8 mouse cellular contexts compared by ENCODE assay signal in genomic region chr4:130006533-130006932, GRCm38 (mm10). TPM values are rescaled to one million over a fixed set of nuclear protein-coding genes. Genes with fewer than 3 reads are reported as not detected.
DNase-seq lines count a peak whose midpoint lies in the region; ATAC-seq lines count a peak whose summit lies in the region.

No protein-coding gene starts in this region.

- H3K9me3 ChIP-seq in forebrain, embryonic 16.5 days (ENCODE audit: control insufficient read depth, low read length), result no peaks in the 10 kb centered on the region
- no peaks in the 10 kb centered on the region for H3K9me3 ChIP-seq in liver, embryonic 16.5 days (replicated peaks; ENCODE audit: control insufficient read depth, low read length)

- WGBS in forebrain, embryonic 16.5 days, result 17% methylated on average over 25 of the region's 25 CpGs
- 13% methylated on average over 25 of the region's 25 CpGs for WGBS in liver, embryonic 16.5 days (ENCODE audit: insufficient replicate concordance)

- H3K4me1 ChIP-seq in forebrain, embryonic 16.5 days (replicated peaks; ENCODE audit: control insufficient read depth, insufficient read depth, low read length), result peaks cover 6% of the 10 kb centered on the region
- no peaks in the 10 kb centered on the region; the same call in 1 of the 2 replicates for H3K4me1 ChIP-seq in liver, embryonic 16.5 days (ENCODE audit: control insufficient read depth, low read depth, low read length)

- no peak overlapping the region for H3K27ac ChIP-seq in forebrain, embryonic 16.5 days (ENCODE audit: low read length)
- no peak overlapping the region for H3K27ac ChIP-seq in liver, embryonic 16.5 days (ENCODE audit: low read length)

- no peak overlapping the region for H3K9ac ChIP-seq in forebrain, embryonic 16.5 days (replicated peaks; ENCODE audit: low read depth, low read length)
- H3K9ac ChIP-seq in liver, embryonic 16.5 days (ENCODE audit: low read depth, low read length), result no peak overlapping the region

- DNase-seq in thymus, postnatal 4 days, result peak; percentile 37
- no peak for DNase-seq in thymus, adult 18-20 months
- DNase-seq in testis, postnatal 14 days (ENCODE audit: low spot score), result peak; percentile 57
- DNase-seq in ovary, postnatal 36 days (ENCODE audit: low spot score), result no peak
- no peak for DNase-seq in urinary bladder, postnatal 36 days (ENCODE audit: low spot score in 2 of 2)
- DNase-seq in kidney, postnatal 36 days, result no peak

- ATAC-seq in forebrain, embryonic 16.5 days, result no peak
- ATAC-seq in liver, embryonic 16.5 days (ENCODE audit: low read depth), result no peak

- H3K36me3 ChIP-seq in forebrain, embryonic 16.5 days (ENCODE audit: control insufficient read depth, insufficient read depth), result 0 out of 2 replicates have a peak, but pooled peaks cover under 1% of the 10 kb centered on the region
- no peaks in the 10 kb centered on the region for H3K36me3 ChIP-seq in liver, embryonic 16.5 days (ENCODE audit: control insufficient read depth, insufficient read depth)

- no peaks in the 10 kb centered on the region for H3K27me3 ChIP-seq in forebrain, embryonic 16.5 days (replicated peaks; ENCODE audit: control insufficient read depth, insufficient read depth, low read length)
- H3K27me3 ChIP-seq in liver, embryonic 16.5 days (ENCODE audit: control insufficient read depth, insufficient read depth, low read depth, low read length), result peaks cover 22% of the 10 kb centered on the region

- H3K4me3 ChIP-seq in forebrain, embryonic 16.5 days (replicated peaks; ENCODE audit: low read length), result no peak overlapping the region
- no peak overlapping the region for H3K4me3 ChIP-seq in liver, embryonic 16.5 days (ENCODE audit: low read depth, low read length)

- peak overlapping the region; percentile 15; the same call in 1 of the 2 replicates for H3K4me2 ChIP-seq in forebrain, embryonic 16.5 days (ENCODE audit: low read length)
- peak overlapping the region; percentile 34 for H3K4me2 ChIP-seq in liver, embryonic 16.5 days (ENCODE audit: low read depth, low read length)

RNA-seq across cellular contexts. Expression of gene Adgrb2, which starts 21.9 kb away (rescaled TPM):
- polyA plus RNA-seq in forebrain, embryonic 16.5 days (2015; fragmentation: Nextera tagmentation; extraction: Ambion mirVana), result 9.6 and 12.2 TPM in 2 replicates
- not detected in 2 replicates for polyA plus RNA-seq in liver, embryonic 16.5 days (2015; fragmentation: Nextera tagmentation; extraction: Ambion mirVana)

RNA-seq across cellular contexts. Expression of gene Col16a1, which starts 41.1 kb away (rescaled TPM):
- polyA plus RNA-seq in forebrain, embryonic 16.5 days (2015; fragmentation: Nextera tagmentation; extraction: Ambion mirVana), result 7.4 and 8.7 TPM in 2 replicates
- polyA plus RNA-seq in liver, embryonic 16.5 days (2015; fragmentation: Nextera tagmentation; extraction: Ambion mirVana), result 3.0 and 3.1 TPM in 2 replicates

Comparison
In these comparisons a context has a peak if more than half of its experiments do, and no peak if none do; other contexts are left out.
1. DNase-seq: peak in thymus, postnatal 4 days (single experiment) and testis, postnatal 14 days (single experiment); none in thymus, adult 18-20 months (0 of 2), ovary, postnatal 36 days (single experiment), urinary bladder, postnatal 36 days (0 of 2) and kidney, postnatal 36 days (0 of 2).
2. RNA of gene Adgrb2, which starts 21.9 kb away (polyA plus RNA-seq): 9.6 to 12.2 TPM in forebrain, embryonic 16.5 days; not detected in liver, embryonic 16.5 days; every median in the first group is over 10 times any median in the second.